Mouse (Mus musculus) limb, embryonic 15.5 days (tissue): Measurements from ENCODE around the gene Cebpe. TPM values are rescaled to one million over a fixed set of nuclear protein-coding genes. Genes with fewer than 3 reads are reported as not detected.

Experiments
- ATAC-seq: fragments of 200-750 bp; cut with Nextera tagmentation; 2 replicates; pipeline ENCODE4 v1.8.0; 2017; ENCODE audit warnings: low read depth, moderate TSS enrichment; ENCODE audit not compliant: insufficient number of reproducible peaks, low FRiP score, low TSS enrichment
- H3K27ac ChIP-seq: fragments of 300-500 bp; sonication (generic); 2 replicates; pipeline ENCODE4 v1.5.1; 2015; ENCODE audit warnings: moderate library complexity, mild to moderate bottlenecking, inconsistent platforms
- H3K27me3 ChIP-seq: fragments of 300-500 bp; sonication (generic); 2 replicates; pipeline ENCODE4 v1.6.1; 2015; ENCODE audit warnings: inconsistent platforms
- H3K36me3 ChIP-seq: fragments of 300-500 bp; sonication (generic); 2 replicates; pipeline ENCODE4 v1.6.1; 2015; ENCODE audit warnings: inconsistent platforms
- H3K4me1 ChIP-seq: fragments of 300-500 bp; sonication (generic); 2 replicates; pipeline ENCODE4 v1.6.1; 2015; ENCODE audit warnings: inconsistent platforms
- H3K4me2 ChIP-seq: fragments of 300-500 bp; sonication (generic); 2 replicates; pipeline ENCODE4 v1.6.1; 2015; ENCODE audit warnings: mild to moderate bottlenecking, inconsistent platforms
- H3K4me3 ChIP-seq: fragments of 300-500 bp; sonication (generic); 2 replicates; pipeline ENCODE4 v1.5.1; 2015; ENCODE audit warnings: mild to moderate bottlenecking, inconsistent platforms
- H3K9ac ChIP-seq: fragments of 300-500 bp; sonication (generic); 2 replicates; pipeline ENCODE4 v1.6.1; 2015; ENCODE audit warnings: inconsistent platforms
- H3K9me3 ChIP-seq: fragments of 300-500 bp; sonication (generic); 2 replicates; pipeline ENCODE4 v1.6.1; 2016; ENCODE audit warnings: inconsistent platforms
- WGBS: fragments of 180-500 bp; shearing (Covaris S2); methylation state at CpG from one replicate; pipeline ENCODE4 v1.1.7; 2015; 5-methylcytosine and 5-hydroxymethylcytosine counted together
- polyA plus RNA-seq: library from polyadenylated mRNA; unstranded; fragments of >200 nt; fragmentation: Nextera tagmentation; extraction: Ambion mirVana; gene quantifications from 2 replicates; pipeline ENCODE4 v1.2.1, GENCODE M21; 2015

Gene Cebpe
- polyA plus RNA-seq: 0.12 TPM in 1 of 2 replicates, not detected in the other

GRCm38 (mm10) chr14:54712074-54712473 lies at the start of gene Cebpe:
Gene Cebpe, minus strand, starts transcription at chr14:54712174.
- peaks cover 14% of the 10 kb centered on the region for H3K4me1 ChIP-seq
- H3K9me3 ChIP-seq: no peaks in the 10 kb centered on the region
- no peaks in the 10 kb centered on the region for H3K27me3 ChIP-seq
- no peak within 1 kb of the TSS for H3K4me2 ChIP-seq
- no peaks in the 10 kb centered on the region for H3K36me3 ChIP-seq
- no peak for ATAC-seq
- H3K27ac ChIP-seq: no peak within 1 kb of the TSS
- H3K9ac ChIP-seq: no peak within 1 kb of the TSS
- H3K4me3 ChIP-seq: no peak within 1 kb of the TSS
- 81% methylated on average over 7 of the region's 7 CpGs for WGBS

- Histone ChIP-seq H3K4me1 (peaks cover 9% of the 10 kb centered on the region), H3K27me3 (no peaks in the 10 kb centered on the region), H3K27ac (no peak overlapping the region), H3K4me3 (no peak overlapping the region), H3K36me3 (no peaks in the 10 kb centered on the region), H3K4me2 (no peak overlapping the region), H3K9me3 (no peaks in the 10 kb centered on the region), H3K9ac (no peak overlapping the region)
- ATAC-seq: no peak
- 73% methylated on average over 6 of the region's 6 CpGs for WGBS
Measured at GRCm38 (mm10) chr14:54756382-54756781, 44.4 kb upstream of the Cebpe start.

GRCm38 (mm10) chr14:54754602-54755018 lies 42.6 kb upstream of the Cebpe start:
- H3K9ac ChIP-seq: no peak overlapping the region
- no peaks in the 10 kb centered on the region for H3K36me3 ChIP-seq
- H3K4me1 ChIP-seq: peaks cover 9% of the 10 kb centered on the region
- peak; percentile 62 for ATAC-seq
- H3K27ac ChIP-seq: peak overlapping the region; percentile 23; the same call in 1 of the 2 replicates
- no peaks in the 10 kb centered on the region for H3K9me3 ChIP-seq
- no peak overlapping the region for H3K4me2 ChIP-seq
- H3K4me3 ChIP-seq: no peak overlapping the region
- 22% methylated on average over 6 of the region's 6 CpGs for WGBS
- no peaks in the 10 kb centered on the region for H3K27me3 ChIP-seq

- peaks cover 9% of the 10 kb centered on the region for H3K4me1 ChIP-seq
- H3K9ac ChIP-seq: no peak overlapping the region
- H3K27ac ChIP-seq: 0 out of 2 replicates have a peak overlapping the region, but pooled peaks have one; percentile 23
- no peak for ATAC-seq
- H3K27me3 ChIP-seq: no peaks in the 10 kb centered on the region
- no peak overlapping the region for H3K4me3 ChIP-seq
- H3K4me2 ChIP-seq: no peak overlapping the region
- 67% methylated on average over 14 of the region's 14 CpGs for WGBS
- H3K36me3 ChIP-seq: no peaks in the 10 kb centered on the region
- H3K9me3 ChIP-seq: no peaks in the 10 kb centered on the region
Measured at GRCm38 (mm10) chr14:54753986-54754601, 42.1 kb upstream of the Cebpe start.

GRCm38 (mm10) chr14:54752938-54753337 lies 41.0 kb upstream of the Cebpe start:
- Histone ChIP-seq H3K4me3 (no peak overlapping the region), H3K4me2 (no peak overlapping the region), H3K27ac (no peak overlapping the region), H3K9me3 (no peaks in the 10 kb centered on the region), H3K27me3 (no peaks in the 10 kb centered on the region), H3K36me3 (no peaks in the 10 kb centered on the region), H3K9ac (no peak overlapping the region), H3K4me1 (peaks cover 9% of the 10 kb centered on the region)
- no peak for ATAC-seq
- WGBS: 71% methylated on average over 6 of the region's 6 CpGs

- peaks cover 9% of the 10 kb centered on the region for H3K4me1 ChIP-seq
- no peak overlapping the region for H3K9ac ChIP-seq
- no peaks in the 10 kb centered on the region for H3K27me3 ChIP-seq
- ATAC-seq: no peak
- H3K9me3 ChIP-seq: no peaks in the 10 kb centered on the region
- H3K4me2 ChIP-seq: no peak overlapping the region
- H3K36me3 ChIP-seq: no peaks in the 10 kb centered on the region
- WGBS: 89% methylated on average over 1 of the region's 1 CpGs
- no peak overlapping the region for H3K4me3 ChIP-seq
- H3K27ac ChIP-seq: no peak overlapping the region
Measured at GRCm38 (mm10) chr14:54751768-54752167, 39.8 kb upstream of the Cebpe start.

- Histone ChIP-seq H3K4me3 (no peak overlapping the region), H3K27me3 (no peaks in the 10 kb centered on the region), H3K36me3 (no peaks in the 10 kb centered on the region), H3K4me2 (no peak overlapping the region), H3K27ac (no peak overlapping the region), H3K4me1 (peaks cover 5% of the 10 kb centered on the region), H3K9me3 (no peaks in the 10 kb centered on the region), H3K9ac (no peak overlapping the region)
- 75% methylated on average over 4 of the region's 4 CpGs for WGBS
- no peak for ATAC-seq
Measured at GRCm38 (mm10) chr14:54749238-54749637, 37.3 kb upstream of the Cebpe start.

GRCm38 (mm10) chr14:54747942-54748917 lies 36.3 kb upstream of the Cebpe start:
- WGBS: 74% methylated on average over 16 of the region's 16 CpGs
- H3K4me2 ChIP-seq: no peak overlapping the region
- ATAC-seq: no peak
- H3K27ac ChIP-seq: no peak overlapping the region
- H3K4me3 ChIP-seq: no peak overlapping the region
- H3K36me3 ChIP-seq: no peaks in the 10 kb centered on the region
- no peaks in the 10 kb centered on the region for H3K4me1 ChIP-seq
- H3K27me3 ChIP-seq: no peaks in the 10 kb centered on the region
- H3K9ac ChIP-seq: no peak overlapping the region
- no peaks in the 10 kb centered on the region for H3K9me3 ChIP-seq

- 86% methylated on average over 9 of the region's 9 CpGs for WGBS
- no peak for ATAC-seq
- Histone ChIP-seq H3K9ac (no peak overlapping the region), H3K9me3 (no peaks in the 10 kb centered on the region), H3K36me3 (no peaks in the 10 kb centered on the region), H3K4me2 (no peak overlapping the region), H3K27ac (no peak overlapping the region), H3K4me3 (no peak overlapping the region), H3K4me1 (no peaks in the 10 kb centered on the region), H3K27me3 (no peaks in the 10 kb centered on the region)
Measured at GRCm38 (mm10) chr14:54746038-54746437, 34.1 kb upstream of the Cebpe start.

GRCm38 (mm10) chr14:54744473-54744872 lies 32.5 kb upstream of the Cebpe start:
- Histone ChIP-seq H3K36me3 (no peaks in the 10 kb centered on the region), H3K9me3 (no peaks in the 10 kb centered on the region), H3K4me1 (no peaks in the 10 kb centered on the region), H3K4me2 (no peak overlapping the region), H3K27me3 (no peaks in the 10 kb centered on the region), H3K4me3 (no peak overlapping the region), H3K9ac (no peak overlapping the region), H3K27ac (no peak overlapping the region)
- WGBS: 53% methylated on average over 8 of the region's 8 CpGs
- no peak for ATAC-seq

- no peak overlapping the region for H3K9ac ChIP-seq
- no peak for ATAC-seq
- H3K27ac ChIP-seq: no peak overlapping the region
- 83% methylated on average over 2 of the region's 2 CpGs for WGBS
- H3K4me3 ChIP-seq: no peak overlapping the region
- no peaks in the 10 kb centered on the region for H3K36me3 ChIP-seq
- H3K4me1 ChIP-seq: no peaks in the 10 kb centered on the region
- H3K27me3 ChIP-seq: no peaks in the 10 kb centered on the region
- no peaks in the 10 kb centered on the region for H3K9me3 ChIP-seq
- no peak overlapping the region for H3K4me2 ChIP-seq
Measured at GRCm38 (mm10) chr14:54742375-54742774, 30.4 kb upstream of the Cebpe start.

- Histone ChIP-seq H3K4me1 (0 out of 2 replicates have a peak, but pooled peaks cover 2% of the 10 kb centered on the region), H3K4me2 (no peak overlapping the region), H3K36me3 (no peaks in the 10 kb centered on the region), H3K9ac (no peak overlapping the region), H3K9me3 (no peaks in the 10 kb centered on the region), H3K27me3 (no peaks in the 10 kb centered on the region), H3K4me3 (no peak overlapping the region), H3K27ac (no peak overlapping the region)
- no peak for ATAC-seq
- WGBS: 79% methylated on average over 6 of the region's 6 CpGs
Measured at GRCm38 (mm10) chr14:54741721-54742120, 29.7 kb upstream of the Cebpe start.
